Mouse (Mus musculus) erythroblast, embryonic 14.5 days (primary cell): Measurements from ENCODE around the gene Stac.

Experiments
- GATA1 ChIP-seq: IDR thresholded peaks from 2 replicates; pipeline ENCODE4 v1.6.1; 2012; ENCODE audit warnings: low read length, inconsistent platforms, mixed read lengths
- TAL1 ChIP-seq: IDR thresholded peaks from 3 replicates; pipeline ENCODE4 v1.6.1; 2012; ENCODE audit warnings: low read length, inconsistent platforms, mixed read lengths

- TF ChIP-seq TAL1 (no peak), GATA1 (no peak)
Measured at GRCm38 (mm10) chr9:111608762-111609161, 81.4 kb downstream of the Stac start.
